Mouse (Mus musculus): ENCODE data around the gene Pld6.

- TF ChIP-seq CTCF (IDR thresholded peaks at IDR 0.05; ENCODE audit: borderline replicate concordance, extremely low read depth, insufficient read depth, insufficient read length) (no peak), POLR2A (IDR thresholded peaks at IDR 0.05; ENCODE audit: borderline replicate concordance, extremely low read depth, insufficient read depth, insufficient read length, poor library complexity, severe bottlenecking) (no peak)
These were observed 26.9 kb upstream of the Pld6 start for GRCm38 (mm10) chr11:59814311-59814710.
